ENCODE assay signal across 21 mouse cellular contexts in the genomic region with DNA sequence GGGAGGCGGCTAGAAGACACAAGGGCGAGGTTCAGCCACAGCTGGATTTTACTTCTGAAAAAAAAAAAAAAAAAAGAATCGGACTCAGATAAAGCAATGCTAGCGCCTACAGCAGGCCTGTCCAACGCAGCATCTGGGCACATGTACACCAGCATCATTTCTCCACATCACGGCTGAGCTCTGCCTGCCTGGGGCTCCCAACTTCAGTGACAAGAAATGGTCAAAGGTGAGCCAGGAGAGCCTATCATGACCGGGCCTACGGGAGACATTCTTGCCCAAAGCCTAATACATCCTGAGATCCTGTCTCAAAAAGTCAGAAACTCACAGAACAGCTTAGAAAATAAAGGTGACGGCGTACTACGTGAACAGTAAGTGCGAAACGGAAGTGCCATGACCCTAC. TPM values are rescaled to one million over a fixed set of nuclear protein-coding genes. Genes with fewer than 3 reads are reported as not detected.
DNase-seq lines count a peak whose midpoint lies in the region; ATAC-seq lines count a peak whose summit lies in the region.
"Had no signal": no experiment of that assay in that cellular context is flagged by ENCODE, and none has a peak within 500 bp of the region (broad histone marks: within the 10 kb centered on the region; RNA-seq: fewer than 3 reads in every experiment).

No protein-coding gene starts in this region.

- no peak overlapping the region for H3K4me2 ChIP-seq in hindbrain, embryonic 16.5 days (ENCODE audit: low read length)
- no peak overlapping the region for H3K4me2 ChIP-seq in embryonic facial prominence, embryonic 11.5 days (ENCODE audit: low read depth, low read length)
- no peak overlapping the region for H3K4me2 ChIP-seq in embryonic facial prominence, embryonic 13.5 days
- no peak overlapping the region for H3K4me2 ChIP-seq in limb, embryonic 11.5 days (ENCODE audit: low read depth, severe bottlenecking)
- H3K4me2 ChIP-seq: forebrain, embryonic 13.5 days; heart, embryonic 13.5 days; hindbrain, embryonic 14.5 days had no signal

- no peaks in the 10 kb centered on the region for H3K9me3 ChIP-seq in hindbrain, embryonic 10.5 days
- no peaks in the 10 kb centered on the region for H3K9me3 ChIP-seq in hindbrain, embryonic 16.5 days (ENCODE audit: control insufficient read depth, low read length)
- H3K9me3 ChIP-seq in embryonic facial prominence, embryonic 11.5 days (replicated peaks; ENCODE audit: control insufficient read depth, low read length): no peaks in the 10 kb centered on the region
- H3K9me3 ChIP-seq in embryonic facial prominence, embryonic 13.5 days: no peaks in the 10 kb centered on the region
- H3K9me3 ChIP-seq in limb, embryonic 11.5 days (ENCODE audit: control insufficient read depth, low read length): no peaks in the 10 kb centered on the region
- H3K9me3 ChIP-seq: forebrain, embryonic 13.5 days; heart, embryonic 10.5 days; heart, embryonic 13.5 days had no signal

- no peak overlapping the region for H3K9ac ChIP-seq in hindbrain, embryonic 16.5 days (ENCODE audit: low read depth, low read length)
- no peak overlapping the region for H3K9ac ChIP-seq in embryonic facial prominence, embryonic 11.5 days (replicated peaks; ENCODE audit: low read length)
- H3K9ac ChIP-seq in embryonic facial prominence, embryonic 13.5 days: no peak overlapping the region
- no peak overlapping the region for H3K9ac ChIP-seq in limb, embryonic 11.5 days (ENCODE audit: low read length)
- H3K9ac ChIP-seq: forebrain, embryonic 13.5 days; heart, embryonic 13.5 days; hindbrain, embryonic 14.5 days had no signal

- H3K4me1 ChIP-seq in hindbrain, embryonic 10.5 days (replicated peaks): peaks cover 35% of the 10 kb centered on the region
- H3K4me1 ChIP-seq in hindbrain, embryonic 16.5 days (ENCODE audit: control insufficient read depth, insufficient read depth, low read depth, low read length): peaks cover 3% of the 10 kb centered on the region
- H3K4me1 ChIP-seq in embryonic facial prominence, embryonic 11.5 days (ENCODE audit: control insufficient read depth, insufficient read depth, low read length): no peaks in the 10 kb centered on the region
- H3K4me1 ChIP-seq in embryonic facial prominence, embryonic 13.5 days: peaks cover 31% of the 10 kb centered on the region
- H3K4me1 ChIP-seq in limb, embryonic 11.5 days (ENCODE audit: control insufficient read depth, insufficient read depth, low read length): peaks cover 27% of the 10 kb centered on the region

- no peak for ATAC-seq in hindbrain, embryonic 16.5 days
- 0 out of 2 replicates have a peak, but pooled peaks have one; percentile 21 for ATAC-seq in embryonic facial prominence, embryonic 11.5 days (replicated peaks; ENCODE audit: insufficient number of reproducible peaks, low FRiP score, low TSS enrichment, low read depth)
- 0 out of 2 replicates have a peak, but pooled peaks have one; percentile 17 for ATAC-seq in embryonic facial prominence, embryonic 13.5 days (ENCODE audit: insufficient number of reproducible peaks, insufficient read depth, low FRiP score, low TSS enrichment, low read depth)
- no peak for ATAC-seq in limb, embryonic 11.5 days (ENCODE audit: insufficient number of reproducible peaks, low FRiP score, low TSS enrichment, low read depth)
- ATAC-seq: CD4-positive, CD25-positive, alpha-beta regulatory T cell, adult 4 months; forebrain, embryonic 13.5 days; forebrain, embryonic 16.5 days; intestine, postnatal 0 days had no signal

- 93% methylated on average over 13 of the region's 13 CpGs for WGBS in hindbrain, embryonic 10.5 days
- 96% methylated on average over 13 of the region's 13 CpGs for WGBS in hindbrain, embryonic 16.5 days
- 88% methylated on average over 13 of the region's 13 CpGs for WGBS in embryonic facial prominence, embryonic 11.5 days
- 85% methylated on average over 13 of the region's 13 CpGs for WGBS in embryonic facial prominence, embryonic 13.5 days
- WGBS in limb, embryonic 11.5 days: 92% methylated on average over 13 of the region's 13 CpGs

- no peaks in the 10 kb centered on the region for H3K36me3 ChIP-seq in hindbrain, embryonic 10.5 days
- no peaks in the 10 kb centered on the region for H3K36me3 ChIP-seq in hindbrain, embryonic 16.5 days (ENCODE audit: control insufficient read depth, insufficient read depth, low read length)
- H3K36me3 ChIP-seq in embryonic facial prominence, embryonic 11.5 days (replicated peaks; ENCODE audit: control insufficient read depth, insufficient read depth, low read depth, low read length): no peaks in the 10 kb centered on the region
- H3K36me3 ChIP-seq in embryonic facial prominence, embryonic 13.5 days: no peaks in the 10 kb centered on the region
- H3K36me3 ChIP-seq in limb, embryonic 11.5 days (ENCODE audit: control insufficient read depth, insufficient read depth, low read length): no peaks in the 10 kb centered on the region
- H3K36me3 ChIP-seq: heart, embryonic 10.5 days; heart, embryonic 13.5 days had no signal

- DNase-seq in hindbrain, embryonic 10.5 days (ENCODE audit: low spot score): no peak
- DNase-seq in embryonic facial prominence, embryonic 11.5 days (ENCODE audit: low spot score): no peak
- DNase-seq in limb, embryonic 11.5 days (ENCODE audit: low spot score): no peak
- no peak for DNase-seq in adipocyte (ENCODE audit: low spot score)
- DNase-seq in layer of hippocampus, postnatal 14 days (ENCODE audit: low spot score in 2 of 2): no peak
- DNase-seq: adrenal gland, adult 8-10 months; adrenal gland, postnatal 25 days; cerebellum, adult 11-12 months; cerebellum, adult 8-10 months; cerebellum, postnatal 14 days had no signal

- no peak overlapping the region for H3K4me3 ChIP-seq in hindbrain, embryonic 10.5 days
- no peak overlapping the region for H3K4me3 ChIP-seq in hindbrain, embryonic 16.5 days (ENCODE audit: low read length)
- no peak overlapping the region for H3K4me3 ChIP-seq in embryonic facial prominence, embryonic 11.5 days (ENCODE audit: low read depth, low read length)
- H3K4me3 ChIP-seq in embryonic facial prominence, embryonic 13.5 days: no peak overlapping the region
- no peak overlapping the region for H3K4me3 ChIP-seq in limb, embryonic 11.5 days (ENCODE audit: low read depth, low read length)
- H3K4me3 ChIP-seq: erythroblast, embryonic 14.5 days; forebrain, embryonic 13.5 days; gastrocnemius, adult 2 months; heart, embryonic 10.5 days; heart, embryonic 13.5 days had no signal

- H3K27ac ChIP-seq in hindbrain, embryonic 10.5 days: 0 out of 2 replicates have a peak overlapping the region, but pooled peaks have one; percentile 18
- no peak overlapping the region for H3K27ac ChIP-seq in hindbrain, embryonic 16.5 days (ENCODE audit: low read depth, low read length)
- no peak overlapping the region for H3K27ac ChIP-seq in embryonic facial prominence, embryonic 11.5 days (replicated peaks; ENCODE audit: low read depth, low read length)
- H3K27ac ChIP-seq in embryonic facial prominence, embryonic 13.5 days: peak overlapping the region; percentile 79
- H3K27ac ChIP-seq in limb, embryonic 11.5 days (replicated peaks; ENCODE audit: low read depth, low read length): 0 out of 2 replicates have a peak overlapping the region, but pooled peaks have one; percentile 47
- H3K27ac ChIP-seq: forebrain, embryonic 13.5 days; heart, embryonic 10.5 days; heart, embryonic 13.5 days; hindbrain, embryonic 14.5 days had no signal

- no peaks in the 10 kb centered on the region for H3K27me3 ChIP-seq in hindbrain, embryonic 10.5 days (ENCODE audit: insufficient read depth, poor library complexity, severe bottlenecking)
- H3K27me3 ChIP-seq in hindbrain, embryonic 16.5 days (replicated peaks; ENCODE audit: control insufficient read depth, insufficient read depth, low read length): no peaks in the 10 kb centered on the region
- H3K27me3 ChIP-seq in embryonic facial prominence, embryonic 11.5 days (ENCODE audit: control insufficient read depth, insufficient read depth, low read length): no peaks in the 10 kb centered on the region
- no peaks in the 10 kb centered on the region for H3K27me3 ChIP-seq in embryonic facial prominence, embryonic 13.5 days
- H3K27me3 ChIP-seq in limb, embryonic 11.5 days (ENCODE audit: control insufficient read depth, insufficient read depth, low read length): no peaks in the 10 kb centered on the region
- H3K27me3 ChIP-seq: forebrain, embryonic 13.5 days; heart, embryonic 13.5 days had no signal

RNA-seq across cellular contexts. Expression of a gene that starts 20.5 kb away (rescaled TPM):
- polyA plus RNA-seq in hindbrain, embryonic 10.5 days (2016; fragmentation: Nextera tagmentation; extraction: Ambion mirVana): 12.1 and 15.1 TPM in 2 replicates
- 11.0 and 16.1 TPM in 2 replicates for polyA plus RNA-seq in hindbrain, embryonic 16.5 days (2015; fragmentation: Nextera tagmentation; extraction: Ambion mirVana)
- 16.3 and 18.8 TPM in 2 replicates for polyA plus RNA-seq in embryonic facial prominence, embryonic 11.5 days (2014; fragmentation: Nextera tagmentation; extraction: Ambion mirVana)
- 22.4 and 22.5 TPM in 2 replicates for polyA plus RNA-seq in embryonic facial prominence, embryonic 13.5 days (2015; fragmentation: Nextera tagmentation; extraction: Ambion mirVana)
- 16.2 and 19.4 TPM in 2 replicates for polyA plus RNA-seq in limb, embryonic 11.5 days (2014; fragmentation: Nextera tagmentation; extraction: Ambion mirVana)
- total RNA-seq in layer of hippocampus, postnatal 14 days (2021): 10 to 100 TPM; 19.5 to 22.5 TPM

Comparison
In these comparisons a context has a peak if more than half of its experiments do, and no peak if none do; other contexts are left out.
1. H3K27ac ChIP-seq: peak in hindbrain, embryonic 10.5 days (single experiment), embryonic facial prominence, embryonic 13.5 days (single experiment) and limb, embryonic 11.5 days (single experiment); none in hindbrain, embryonic 16.5 days (single experiment) and embryonic facial prominence, embryonic 11.5 days (single experiment).
2. ATAC-seq: peak in embryonic facial prominence, embryonic 11.5 days (single experiment) and embryonic facial prominence, embryonic 13.5 days (single experiment); none in hindbrain, embryonic 16.5 days (single experiment) and limb, embryonic 11.5 days (single experiment).